Mouse (Mus musculus) lung, postnatal 0 days (tissue): ENCODE data around the gene Pbx2. TPM values are rescaled to one million over a fixed set of nuclear protein-coding genes. Genes with fewer than 3 reads are reported as not detected.

Experiments
- ATAC-seq: fragments of 200-750 bp; cut with Nextera tagmentation; 2 replicates; pipeline ENCODE4 v1.8.0; 2017; ENCODE audit warnings: moderate library complexity
- DNase-seq: peaks from one replicate; pipeline ENCODE4 v3.0.0-alpha.2; 2016; ENCODE audit warnings: low spot score
- H3K27ac ChIP-seq: fragments of 300-500 bp; sonication (generic); 2 replicates; pipeline ENCODE4 v1.5.1; 2014; ENCODE audit warnings: antibody characterized with exemption, mild to moderate bottlenecking, low read length, mixed read lengths
- H3K27me3 ChIP-seq: fragments of 300-500 bp; sonication (generic); replicated peaks from 2 replicates; pipeline ENCODE4 v1.6.1; 2014; ENCODE audit warnings: low read length, mixed read lengths; ENCODE audit not compliant: insufficient read depth
- H3K36me3 ChIP-seq: fragments of 300-500 bp; sonication (generic); 2 replicates; pipeline ENCODE4 v1.6.1; 2014; ENCODE audit warnings: low read length, mixed read lengths; ENCODE audit not compliant: insufficient read depth
- H3K4me1 ChIP-seq: fragments of 300-500 bp; sonication (generic); 2 replicates; pipeline ENCODE4 v1.6.1; 2014; ENCODE audit warnings: antibody characterized with exemption, low read depth, low read length, mixed read lengths; ENCODE audit not compliant: insufficient read depth
- H3K4me2 ChIP-seq: fragments of 300-500 bp; sonication (generic); replicated peaks from 2 replicates; pipeline ENCODE4 v1.6.1; 2014; ENCODE audit warnings: low read depth, mild to moderate bottlenecking, low read length, moderate library complexity, mixed read lengths
- H3K4me3 ChIP-seq: fragments of 300-500 bp; sonication (generic); 2 replicates; pipeline ENCODE4 v1.5.1; 2014; ENCODE audit warnings: low read depth, low read length
- H3K9ac ChIP-seq: fragments of 300-500 bp; sonication (generic); replicated peaks from 2 replicates; pipeline ENCODE4 v1.6.1; 2014; ENCODE audit warnings: low read depth, mild to moderate bottlenecking
- H3K9me3 ChIP-seq: fragments of 300-500 bp; sonication (generic); 2 replicates; pipeline ENCODE4 v1.6.1; 2016; ENCODE audit warnings: low read length, mixed read lengths
- CTCF ChIP-seq: IDR thresholded peaks from 2 replicates; pipeline ENCODE4 v1.5.1; 2016; ENCODE audit warnings: antibody characterized with exemption, mild to moderate bottlenecking
- EP300 ChIP-seq: IDR thresholded peaks from 2 replicates; pipeline ENCODE4 v1.6.1; 2016; ENCODE audit warnings: antibody characterized with exemption, mild to moderate bottlenecking, control low read depth
- WGBS: fragments of 180-500 bp; shearing (Covaris S2); extraction: QIAGEN DNeasy Blood & Tissue Kit; methylation state at CpG from one replicate; pipeline ENCODE4 v1.1.7; 2014; 5-methylcytosine and 5-hydroxymethylcytosine counted together
- polyA plus RNA-seq: library from polyadenylated mRNA; unstranded; fragments of >200 nt; fragmentation: Nextera tagmentation; extraction: Ambion mirVana; gene quantifications from 2 replicates; pipeline ENCODE4 v1.2.1, GENCODE M21; 2015

The Pbx2 gene
- polyA plus RNA-seq, 1 experiment from 2014 or later: 15.0 TPM

DNA sequence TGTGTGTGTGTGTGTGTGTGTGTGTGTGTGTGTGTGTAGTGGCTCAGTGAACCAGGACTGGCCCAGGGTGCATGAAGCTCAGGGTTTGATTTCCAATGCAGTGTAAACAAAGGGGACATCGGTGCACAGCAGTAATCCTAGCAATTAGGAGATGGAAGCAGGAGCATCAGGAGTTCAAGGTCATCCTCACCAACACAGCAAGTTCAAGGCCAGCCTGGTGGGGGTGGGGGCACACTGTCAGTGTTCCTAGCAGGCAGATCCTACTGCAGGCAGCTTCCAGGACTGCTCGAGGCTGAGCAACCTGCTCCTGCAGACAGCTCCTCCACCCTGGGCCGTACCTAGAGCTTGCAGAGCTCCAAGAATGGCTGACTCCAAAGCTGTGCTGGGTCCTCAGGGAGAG lies 28.5 kb upstream of the Pbx2 start:
- H3K27me3 ChIP-seq: no peaks in the 10 kb centered on the region
- TF ChIP-seq CTCF: no peak
- no peak for TF ChIP-seq EP300
- H3K9me3 ChIP-seq: no peaks in the 10 kb centered on the region
- no peaks in the 10 kb centered on the region for H3K4me1 ChIP-seq
- H3K27ac ChIP-seq: no peak overlapping the region
- no peak overlapping the region for H3K9ac ChIP-seq
- ATAC-seq: no peak
- no peaks in the 10 kb centered on the region for H3K36me3 ChIP-seq
- WGBS: 55% methylated on average over 3 of the region's 3 CpGs
- DNase-seq: no peak
- H3K4me3 ChIP-seq: no peak overlapping the region
- no peak overlapping the region for H3K4me2 ChIP-seq

DNA sequence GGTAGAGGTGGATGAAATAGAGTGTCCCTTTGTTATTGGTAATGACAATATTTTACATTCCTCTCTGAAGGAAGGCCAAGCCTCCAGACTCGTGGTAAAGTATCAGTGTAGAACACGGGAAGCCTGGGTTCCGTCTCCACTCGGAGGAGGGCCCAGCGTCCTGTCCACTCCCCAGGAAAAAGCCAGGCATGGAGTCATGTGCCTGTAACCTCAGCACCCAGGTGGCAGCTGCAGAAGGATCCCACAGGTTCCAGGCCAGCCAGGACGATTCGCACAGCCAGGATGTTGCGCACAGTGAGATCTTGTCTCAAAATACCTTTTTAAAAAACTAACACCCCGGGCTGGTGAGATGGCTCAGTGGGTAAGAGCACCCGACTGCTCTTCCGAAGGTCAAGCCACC lies 27.7 kb upstream of the Pbx2 start:
- no peaks in the 10 kb centered on the region for H3K4me1 ChIP-seq
- TF ChIP-seq EP300: no peak
- TF ChIP-seq CTCF: no peak

DNA sequence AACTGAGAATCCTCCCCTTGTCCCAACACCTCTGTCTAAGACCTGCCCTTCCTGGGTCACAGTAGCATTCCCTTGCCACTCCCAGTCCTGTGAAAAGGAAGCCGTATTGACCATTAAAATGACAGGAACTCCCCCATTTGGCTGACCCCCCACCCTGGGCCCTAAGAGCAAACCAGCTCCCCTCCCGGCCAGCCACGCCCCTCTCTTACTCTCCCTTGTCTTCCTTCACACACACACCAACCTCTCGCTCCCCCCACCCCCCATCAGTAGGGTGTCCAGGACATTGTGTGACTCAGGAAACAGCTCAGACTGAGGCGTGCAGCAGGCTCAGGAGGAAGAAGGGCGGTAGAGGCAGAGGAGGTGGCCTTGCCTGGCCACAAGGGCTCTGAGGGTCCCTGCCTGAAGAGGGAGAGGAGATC lies 27.1 kb upstream of the Pbx2 start, which contains the start of gene Notch4:
Gene Notch4, plus strand, starts transcription at position 266 of the 419 bp plus-strand sequence.
- H3K36me3 ChIP-seq: no peaks in the 10 kb centered on the region
- H3K4me1 ChIP-seq: no peaks in the 10 kb centered on the region
- TF ChIP-seq CTCF: peak; percentile 41
- peak; percentile 78 for TF ChIP-seq EP300
- WGBS: 7% methylated on average over 6 of the region's 6 CpGs
- H3K27ac ChIP-seq: peak within 1 kb of the TSS; percentile 95
- peak within 1 kb of the TSS; percentile 35; the same call in 1 of the 2 replicates for H3K9ac ChIP-seq
- H3K4me3 ChIP-seq: peak within 1 kb of the TSS; percentile 29
- H3K27me3 ChIP-seq: no peaks in the 10 kb centered on the region
- ATAC-seq (peak; percentile 87), DNase-seq (peak; percentile 77)
- H3K9me3 ChIP-seq: no peaks in the 10 kb centered on the region
- H3K4me2 ChIP-seq: peak within 1 kb of the TSS; percentile 51

More for the DNA sequence above, 27.7 kb upstream of the Pbx2 start:
- Histone ChIP-seq H3K4me3 (no peak overlapping the region), H3K36me3 (no peaks in the 10 kb centered on the region), H3K27me3 (no peaks in the 10 kb centered on the region), H3K27ac (no peak overlapping the region), H3K9ac (no peak overlapping the region), H3K9me3 (no peaks in the 10 kb centered on the region), H3K4me2 (no peak overlapping the region)
- DNase-seq: no peak
- 59% methylated on average over 11 of the region's 11 CpGs for WGBS
- no peak for ATAC-seq

DNA sequence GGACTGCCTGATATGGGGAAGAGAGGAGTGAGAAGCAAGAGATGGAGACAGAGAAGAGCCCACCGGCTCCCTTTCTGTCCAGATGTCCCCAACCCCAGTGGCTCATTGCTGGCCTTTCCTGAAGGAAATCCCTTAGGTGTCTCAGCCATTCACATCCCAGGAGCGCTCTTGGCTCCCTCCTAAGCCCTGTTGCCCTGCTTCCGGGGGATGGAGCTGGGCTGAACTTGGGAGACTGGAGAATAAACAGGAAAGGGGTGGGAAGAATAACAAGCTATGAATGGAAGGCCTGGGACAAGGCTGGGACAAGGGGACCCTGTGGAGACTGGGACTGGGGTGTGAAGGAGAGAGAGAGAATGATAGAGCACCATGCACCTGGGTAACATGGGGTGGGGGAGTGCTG lies 26.3 kb upstream of the Pbx2 start:
- peak overlapping the region; percentile 95 for H3K27ac ChIP-seq
- no peaks in the 10 kb centered on the region for H3K9me3 ChIP-seq
- peak overlapping the region; percentile 29 for H3K4me3 ChIP-seq
- 0 out of 2 replicates have a peak overlapping the region, but pooled peaks have one; percentile 35 for H3K9ac ChIP-seq
- ATAC-seq (peak; percentile 72), DNase-seq (peak; percentile 76)
- H3K4me2 ChIP-seq: peak overlapping the region; percentile 51
- 15% methylated on average over 3 of the region's 3 CpGs for WGBS
- no peaks in the 10 kb centered on the region for H3K36me3 ChIP-seq
- no peaks in the 10 kb centered on the region for H3K27me3 ChIP-seq
- TF ChIP-seq CTCF (no peak), EP300 (peak; percentile 76)
- no peaks in the 10 kb centered on the region for H3K4me1 ChIP-seq

DNA sequence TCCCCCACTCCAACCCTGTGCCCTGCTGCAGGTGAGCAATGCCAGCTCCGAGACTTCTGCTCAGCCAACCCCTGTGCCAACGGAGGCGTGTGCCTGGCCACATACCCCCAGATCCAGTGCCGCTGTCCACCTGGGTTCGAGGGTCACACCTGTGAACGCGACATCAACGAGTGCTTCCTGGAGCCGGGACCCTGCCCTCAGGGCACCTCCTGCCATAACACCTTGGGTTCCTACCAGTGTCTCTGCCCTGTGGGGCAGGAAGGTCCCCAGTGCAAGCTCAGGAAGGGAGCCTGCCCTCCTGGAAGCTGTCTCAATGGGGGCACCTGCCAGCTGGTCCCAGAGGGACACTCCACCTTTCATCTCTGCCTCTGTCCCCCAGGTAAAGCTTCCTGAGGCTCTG lies 23.8 kb upstream of the Pbx2 start:
- Histone ChIP-seq H3K27ac (no peak overlapping the region), H3K4me2 (no peak overlapping the region), H3K27me3 (no peaks in the 10 kb centered on the region), H3K9ac (no peak overlapping the region), H3K36me3 (no peaks in the 10 kb centered on the region), H3K4me3 (no peak overlapping the region), H3K9me3 (no peaks in the 10 kb centered on the region), H3K4me1 (no peaks in the 10 kb centered on the region)
- no peak for TF ChIP-seq CTCF
- no peak for TF ChIP-seq EP300
- ATAC-seq: no peak
- 63% methylated on average over 7 of the region's 9 CpGs for WGBS
- DNase-seq: no peak

DNA sequence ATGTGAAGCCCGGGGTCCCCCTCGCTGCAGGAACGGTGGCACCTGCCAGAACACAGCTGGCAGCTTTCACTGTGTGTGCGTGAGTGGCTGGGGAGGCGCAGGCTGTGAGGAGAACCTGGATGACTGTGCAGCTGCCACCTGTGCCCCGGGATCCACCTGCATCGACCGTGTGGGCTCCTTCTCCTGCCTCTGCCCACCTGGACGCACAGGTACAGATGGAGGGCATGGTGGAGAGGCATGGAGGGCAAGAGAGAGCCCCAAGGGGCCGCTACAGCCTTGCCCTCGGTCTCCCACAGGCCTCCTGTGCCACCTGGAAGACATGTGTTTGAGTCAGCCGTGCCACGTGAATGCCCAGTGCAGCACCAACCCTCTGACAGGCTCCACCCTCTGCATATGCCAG lies 22.6 kb upstream of the Pbx2 start:
- no peak for ATAC-seq
- no peak for DNase-seq
- no peaks in the 10 kb centered on the region for H3K27me3 ChIP-seq
- H3K36me3 ChIP-seq: no peaks in the 10 kb centered on the region
- H3K4me1 ChIP-seq: no peaks in the 10 kb centered on the region
- no peaks in the 10 kb centered on the region for H3K9me3 ChIP-seq
- H3K4me3 ChIP-seq: no peak overlapping the region
- no peak for TF ChIP-seq CTCF
- TF ChIP-seq EP300: no peak
- no peak overlapping the region for H3K9ac ChIP-seq
- no peak overlapping the region for H3K27ac ChIP-seq
- 66% methylated on average over 11 of the region's 13 CpGs for WGBS
- no peak overlapping the region for H3K4me2 ChIP-seq

DNA sequence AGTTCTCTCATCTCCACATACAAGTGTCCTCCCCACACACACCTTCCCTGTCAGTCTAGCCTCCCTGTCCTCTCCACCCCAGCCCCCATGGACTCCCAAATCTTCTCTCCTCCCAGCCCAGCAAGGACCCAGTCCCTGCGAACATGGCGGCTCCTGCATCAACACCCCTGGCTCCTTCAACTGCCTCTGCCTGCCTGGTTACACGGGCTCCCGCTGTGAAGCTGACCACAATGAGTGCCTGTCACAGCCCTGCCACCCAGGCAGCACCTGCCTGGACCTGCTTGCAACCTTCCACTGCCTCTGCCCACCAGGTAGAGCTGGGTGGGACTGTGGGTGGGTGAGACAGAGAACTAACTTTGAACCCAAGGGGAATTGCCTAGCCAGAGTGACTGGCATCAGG lies 21.1 kb upstream of the Pbx2 start:
- no peaks in the 10 kb centered on the region for H3K27me3 ChIP-seq
- ATAC-seq (no peak), DNase-seq (no peak)
- no peak overlapping the region for H3K9ac ChIP-seq
- H3K27ac ChIP-seq: no peak overlapping the region
- TF ChIP-seq CTCF: no peak
- TF ChIP-seq EP300: no peak
- 61% methylated on average over 4 of the region's 4 CpGs for WGBS
- H3K4me2 ChIP-seq: no peak overlapping the region
- no peak overlapping the region for H3K4me3 ChIP-seq
- H3K9me3 ChIP-seq: no peaks in the 10 kb centered on the region
- H3K4me1 ChIP-seq: no peaks in the 10 kb centered on the region
- no peaks in the 10 kb centered on the region for H3K36me3 ChIP-seq
